Mouse (Mus musculus) liver, embryonic 11.5 days (tissue): ENCODE results near the gene Ceacam9. TPM values are rescaled to one million over a fixed set of nuclear protein-coding genes. Genes with fewer than 3 reads are reported as not detected.

Experiments
- polyA plus RNA-seq: library from polyadenylated mRNA; unstranded; fragments of >200 nt; fragmentation: Nextera tagmentation; extraction: Ambion mirVana; gene quantifications from 2 replicates; pipeline ENCODE4 v1.2.1, GENCODE M21; 2014

Gene Ceacam9
- polyA plus RNA-seq, 1 experiment from 2014 or later, result not detected

Other genes starting within 250 kb of the Ceacam9 start
- gene Npas1, start 244.2 kb upstream of the Ceacam9 start, polyA plus RNA-seq, result 0.18 and 0.22 TPM in 2 replicates
- 9.1 and 11.5 TPM in 2 replicates for gene Arhgap35, start 106.9 kb upstream of the Ceacam9 start, polyA plus RNA-seq
- not detected in 2 replicates for gene Ceacam15, start 46.2 kb upstream of the Ceacam9 start, polyA plus RNA-seq
- gene Ap2s1, start 16.5 kb downstream of the Ceacam9 start, polyA plus RNA-seq, result 289 and 300 TPM in 2 replicates
- gene Slc1a5, start 59.4 kb downstream of the Ceacam9 start, polyA plus RNA-seq, result 58.4 and 67.9 TPM in 2 replicates
- gene Strn4, start 94.0 kb downstream of the Ceacam9 start, polyA plus RNA-seq, result 74.8 and 80.9 TPM in 2 replicates
- 20.3 and 22.9 TPM in 2 replicates for gene Fkrp, start 94.8 kb downstream of the Ceacam9 start, polyA plus RNA-seq
- gene Prkd2, start 121.0 kb downstream of the Ceacam9 start, polyA plus RNA-seq, result 7.6 and 8.4 TPM in 2 replicates
- gene Dact3, start 153.4 kb downstream of the Ceacam9 start, polyA plus RNA-seq, result 2.5 and 2.6 TPM in 2 replicates
- 1.8 and 3.3 TPM in 2 replicates for gene Gng8, start 169.9 kb downstream of the Ceacam9 start, polyA plus RNA-seq
- 1.2 and 1.3 TPM in 2 replicates for gene Ptgir, start 184.6 kb downstream of the Ceacam9 start, polyA plus RNA-seq
- 147 and 169 TPM in 2 replicates for gene Calm3, start 202.2 kb downstream of the Ceacam9 start, polyA plus RNA-seq
- 0.58 and 0.80 TPM in 2 replicates for gene Pnmal2, start 222.8 kb downstream of the Ceacam9 start, polyA plus RNA-seq
- gene Pnmal1, start 237.8 kb downstream of the Ceacam9 start, polyA plus RNA-seq, result 0.18 and 0.52 TPM in 2 replicates